Mouse (Mus musculus) megakaryocyte, embryonic 14.5 days (primary cell): ENCODE results near the gene Chaf1b.

ENCODE experiments used
- FLI1 ChIP-seq: IDR thresholded peaks from 2 replicates; pipeline ENCODE4 v1.6.1; 2012; ENCODE audit warnings: low read length, inconsistent platforms, mixed read lengths
- GATA1 ChIP-seq: IDR thresholded peaks from 3 replicates; pipeline ENCODE4 v1.6.1; 2012; ENCODE audit warnings: mixed read lengths, low read length, inconsistent platforms, borderline replicate concordance

DNA sequence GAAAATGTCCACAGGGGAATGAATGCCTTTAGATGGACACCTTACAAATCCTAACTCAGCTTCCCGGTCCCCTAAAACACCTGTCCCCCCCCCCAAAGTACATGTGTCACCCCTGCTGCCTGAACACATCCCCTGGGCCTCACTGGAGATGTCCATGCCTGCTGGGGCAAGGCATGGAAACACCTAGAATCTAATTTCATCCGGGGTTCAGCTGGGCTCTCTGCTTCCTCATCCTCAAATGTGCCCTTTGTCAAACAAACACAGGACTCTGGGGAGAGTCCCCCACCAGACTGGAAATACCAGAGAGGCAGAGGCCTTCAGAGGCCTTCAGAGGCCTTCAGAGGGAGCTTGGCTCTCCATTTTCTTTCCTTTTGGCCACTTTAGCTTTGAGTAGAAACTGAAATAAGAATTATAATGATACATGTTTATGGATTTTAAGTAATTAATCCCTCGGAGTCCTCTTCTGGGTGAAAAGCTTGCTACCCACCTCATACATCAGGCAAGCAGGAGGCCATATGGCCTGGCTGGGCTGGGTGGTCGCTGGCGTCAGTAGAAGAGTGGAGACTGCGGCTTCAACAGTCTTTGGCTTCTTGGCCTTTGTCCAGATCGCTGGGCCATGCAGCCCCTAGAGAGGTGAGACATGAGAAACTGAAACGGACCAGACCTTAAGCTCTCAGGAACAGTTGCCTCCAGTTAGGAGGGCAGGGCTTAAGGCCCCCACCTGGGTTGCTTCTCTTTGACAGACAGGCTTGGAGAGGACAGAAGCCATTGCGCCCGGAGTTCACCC is 58.3 kb downstream of the Chaf1b start:
- TF ChIP-seq GATA1 (no peak), FLI1 (no peak)
